Mouse (Mus musculus) hematopoietic stem cell, adult 5-6 weeks (primary cell): ENCODE results near the gene Kbtbd2. TPM values are rescaled to one million over a fixed set of nuclear protein-coding genes. Genes with fewer than 3 reads are reported as not detected.

Experiments used
- ATAC-seq, 2 experiments: fragments of 125-278 bp in 1 of 2; replicated peaks in 1 of 2; 2 replicates each; pipeline ENCODE4 v1.8.0; 2016 to 2017; ENCODE audit warnings: inconsistent platforms in 2 of 2, mild to moderate bottlenecking in 2 of 2, moderate number of reproducible peaks in 2 of 2, low read depth in 1 of 2, moderate TSS enrichment in 1 of 2; ENCODE audit not compliant: low FRiP score in 2 of 2, poor library complexity in 2 of 2, severe bottlenecking in 2 of 2, insufficient read depth in 1 of 2, low TSS enrichment in 1 of 2
- total RNA-seq: library from RNA; stranded (forward); fragments of 172-1452, 232-1000 nt; gene quantifications from 2 replicates; pipeline ENCODE4 v1.2.3, GENCODE M21; 2017

Gene Kbtbd2
- total RNA-seq, 1 experiment from 2014 or later, result 87.1 TPM

GRCm38 (mm10) chr6:56796668-56797141, 908 bp downstream of the Kbtbd2 start:
- ATAC-seq, result peak; percentile 23 to 50; a peak in 3 of 4 replicates

- no peak for ATAC-seq
Observed at GRCm38 (mm10) chr6:56796232-56796631, 1.4 kb downstream of the Kbtbd2 start.

- ATAC-seq, result no peak
Observed at GRCm38 (mm10) chr6:56794834-56795233, 2.8 kb downstream of the Kbtbd2 start.

- no peak for ATAC-seq
Observed at GRCm38 (mm10) chr6:56789336-56789735, 8.3 kb downstream of the Kbtbd2 start.

GRCm38 (mm10) chr6:56787668-56788067, 9.9 kb downstream of the Kbtbd2 start:
- peak; percentile 30 to 31; a peak in 1 of 4 replicates for ATAC-seq

- ATAC-seq, result no peak
Observed at GRCm38 (mm10) chr6:56785068-56785467, 12.5 kb downstream of the Kbtbd2 start.

GRCm38 (mm10) chr6:56783561-56784272, 13.9 kb downstream of the Kbtbd2 start:
- ATAC-seq, result no peak

- ATAC-seq, result no peak
Observed at GRCm38 (mm10) chr6:56779636-56780035, 18.0 kb downstream of the Kbtbd2 start.

GRCm38 (mm10) chr6:56775816-56776215, 21.8 kb downstream of the Kbtbd2 start:
- no peak for ATAC-seq

- ATAC-seq, result no peak
Observed at GRCm38 (mm10) chr6:56765696-56766095, 31.9 kb downstream of the Kbtbd2 start.

GRCm38 (mm10) chr6:56765265-56765664, 32.3 kb downstream of the Kbtbd2 start:
- ATAC-seq, result no peak

GRCm38 (mm10) chr6:56759324-56759723, 38.3 kb downstream of the Kbtbd2 start:
- no peak for ATAC-seq

- no peak for ATAC-seq
Observed at GRCm38 (mm10) chr6:56756117-56756516, 41.5 kb downstream of the Kbtbd2 start.

- 0 out of 4 replicates have a peak, but pooled peaks of 1 of the 2 experiments have one; percentile 51 for ATAC-seq
Observed at GRCm38 (mm10) chr6:56753719-56754118, 43.9 kb downstream of the Kbtbd2 start.

- peak in 1 of 2 experiments; percentile 32; a peak in 1 of 4 replicates for ATAC-seq
Observed at GRCm38 (mm10) chr6:56745950-56746543, 51.6 kb downstream of the Kbtbd2 start.

GRCm38 (mm10) chr6:56732545-56732944, 65.1 kb downstream of the Kbtbd2 start:
- ATAC-seq, result no peak
